Mouse (Mus musculus): ENCODE data around the gene Prrt1.
A peak's percentile ranks its signal among the peaks of the same experiment; 100 is the strongest.

DNA sequence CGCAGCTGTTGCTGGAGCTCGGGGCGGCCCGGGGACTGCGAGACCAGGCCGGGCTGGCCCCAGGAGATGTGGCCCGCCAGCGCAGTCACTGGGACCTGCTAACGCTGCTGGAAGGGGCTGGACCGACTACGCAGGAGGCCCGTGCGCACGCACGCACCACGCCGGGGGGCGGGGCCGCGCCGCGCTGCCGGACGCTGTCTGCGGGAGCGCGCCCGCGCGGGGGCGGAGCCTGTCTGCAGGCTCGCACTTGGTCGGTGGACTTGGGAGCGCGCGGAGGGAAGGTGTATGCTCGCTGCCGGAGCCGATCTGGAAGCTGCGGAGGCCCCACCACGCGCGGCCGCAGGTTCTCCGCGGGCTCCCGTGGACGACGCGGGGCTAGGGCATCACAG, 41.9 kb upstream of the Prrt1 start:
- peak; percentile 83 for TF ChIP-seq POLR2A (IDR thresholded peaks at IDR 0.05; ENCODE audit: insufficient read depth, low read length)
- no peak for TF ChIP-seq CTCF (IDR thresholded peaks at IDR 0.05; ENCODE audit: low read depth, low read length)
- TF ChIP-seq EP300 (IDR thresholded peaks at IDR 0.05; ENCODE audit: insufficient read depth, low read depth, low read length): no peak

Data from ES-Bruce4 (cell line).